Mouse (Mus musculus) ES-Bruce4 (cell line): Measurements from ENCODE around the gene Pgbd5.
"Not testable (repeated sequence)": the region's sequence is repeated elsewhere in the genome, so short reads cannot be mapped to it uniquely, and the experiment has no call there.

ENCODE experiments used
- CTCF ChIP-seq: IDR thresholded peaks from one replicate; pipeline ENCODE4 v1.8.1; 2011; ENCODE audit warnings: low read depth, low read length
- POLR2A ChIP-seq: IDR thresholded peaks from one replicate; pipeline ENCODE4 v1.8.1; 2011; ENCODE audit warnings: low read length; ENCODE audit not compliant: insufficient read depth

GRCm38 (mm10) chr8:124428721-124429120 lies 10.7 kb downstream of the Pgbd5 start:
- TF ChIP-seq CTCF, POLR2A: not testable (repeated sequence)
